Mouse (Mus musculus) stomach, postnatal 0 days (tissue): ENCODE data around the gene Slc25a33. TPM values are rescaled to one million over a fixed set of nuclear protein-coding genes. Genes with fewer than 3 reads are reported as not detected.

Source experiments
- ATAC-seq: fragments of 200-750 bp; cut with Nextera tagmentation; 2 replicates; pipeline ENCODE4 v1.8.0; 2017; ENCODE audit not compliant: low FRiP score, low TSS enrichment
- DNase-seq: peaks from one replicate; pipeline ENCODE4 v3.0.0-alpha.2; 2016; ENCODE audit warnings: low spot score
- H3K27ac ChIP-seq: fragments of 300-500 bp; sonication (generic); replicated peaks from 2 replicates; pipeline ENCODE4 v1.5.1; 2014; ENCODE audit warnings: mild to moderate bottlenecking, control low read depth
- H3K27me3 ChIP-seq: fragments of 300-500 bp; sonication (generic); 2 replicates; pipeline ENCODE4 v1.6.1; 2014; ENCODE audit warnings: low read length; ENCODE audit not compliant: control insufficient read depth, insufficient read depth
- H3K36me3 ChIP-seq: fragments of 300-500 bp; sonication (generic); 2 replicates; pipeline ENCODE4 v1.6.1; 2014; ENCODE audit warnings: low read length, mixed read lengths; ENCODE audit not compliant: control insufficient read depth, insufficient read depth
- H3K4me1 ChIP-seq: fragments of 300-500 bp; sonication (generic); replicated peaks from 2 replicates; pipeline ENCODE4 v1.6.1; 2014; ENCODE audit warnings: antibody characterized with exemption; ENCODE audit not compliant: control insufficient read depth, insufficient read depth
- H3K4me2 ChIP-seq: fragments of 300-500 bp; sonication (generic); replicated peaks from 2 replicates; pipeline ENCODE4 v1.6.1; 2014; ENCODE audit warnings: low read depth, mild to moderate bottlenecking, control low read depth, moderate library complexity
- H3K4me3 ChIP-seq: fragments of 300-500 bp; sonication (generic); 2 replicates; pipeline ENCODE4 v1.5.1; 2014; ENCODE audit warnings: low read depth, low read length, control low read depth
- H3K9ac ChIP-seq: fragments of 300-500 bp; sonication (generic); 2 replicates; pipeline ENCODE4 v1.6.1; 2014; ENCODE audit warnings: mild to moderate bottlenecking, low read length, control low read depth, mixed read lengths
- H3K9me3 ChIP-seq: fragments of 300-500 bp; sonication (generic); 2 replicates; pipeline ENCODE4 v1.6.1; 2016; ENCODE audit warnings: low read length; ENCODE audit not compliant: control insufficient read depth
- CTCF ChIP-seq: IDR thresholded peaks from 2 replicates; pipeline ENCODE4 v1.5.1; 2016; ENCODE audit warnings: antibody characterized with exemption, low read depth, mild to moderate bottlenecking, moderate library complexity
- EP300 ChIP-seq: optimal IDR thresholded peaks from 2 replicates; pipeline ENCODE3; 2016; ENCODE audit warnings: antibody characterized with exemption
- WGBS: fragments of 180-500 bp; shearing (Covaris S2); extraction: QIAGEN DNeasy Blood & Tissue Kit; methylation state at CpG from one replicate; pipeline ENCODE4 v1.1.7; 2014; 5-methylcytosine and 5-hydroxymethylcytosine counted together
- polyA plus RNA-seq: library from polyadenylated mRNA; unstranded; fragments of >200 nt; fragmentation: Nextera tagmentation; extraction: Ambion mirVana; gene quantifications from 2 replicates; pipeline ENCODE4 v1.2.1, GENCODE M21; 2015

Slc25a33 gene
- polyA plus RNA-seq, 1 experiment from 2014 or later = 21.7 TPM

GRCm38 (mm10) chr4:149806699-149807381 lies 32.8 kb upstream of the Slc25a33 start:
- H3K27ac ChIP-seq = no peak overlapping the region
- H3K27me3 ChIP-seq = no peaks in the 10 kb centered on the region
- no peak overlapping the region for H3K9ac ChIP-seq
- ATAC-seq = peak; percentile 82
- peak; percentile 96 for TF ChIP-seq CTCF
- TF ChIP-seq EP300 = no peak
- H3K4me1 ChIP-seq = no peaks in the 10 kb centered on the region
- no peak overlapping the region for H3K4me3 ChIP-seq
- peak; percentile 95 for DNase-seq
- no peaks in the 10 kb centered on the region for H3K36me3 ChIP-seq
- 48% methylated on average over 19 of the region's 19 CpGs for WGBS
- no peaks in the 10 kb centered on the region for H3K9me3 ChIP-seq
- no peak overlapping the region for H3K4me2 ChIP-seq

GRCm38 (mm10) chr4:149802269-149802668 lies 28.2 kb upstream of the Slc25a33 start:
- no peaks in the 10 kb centered on the region for H3K9me3 ChIP-seq
- no peak for DNase-seq
- no peak for ATAC-seq
- TF ChIP-seq EP300 = no peak
- TF ChIP-seq CTCF = no peak
- H3K27me3 ChIP-seq = no peaks in the 10 kb centered on the region
- no peaks in the 10 kb centered on the region for H3K36me3 ChIP-seq
- no peak overlapping the region for H3K27ac ChIP-seq
- H3K9ac ChIP-seq = no peak overlapping the region
- no peaks in the 10 kb centered on the region for H3K4me1 ChIP-seq
- no peak overlapping the region for H3K4me3 ChIP-seq
- no peak overlapping the region for H3K4me2 ChIP-seq
- 59% methylated on average over 9 of the region's 9 CpGs for WGBS

GRCm38 (mm10) chr4:149800576-149800975 lies 26.5 kb upstream of the Slc25a33 start:
- ATAC-seq = no peak
- TF ChIP-seq EP300 (no peak), CTCF (no peak)
- Histone ChIP-seq H3K27ac (0 out of 2 replicates have a peak overlapping the region, but pooled peaks have one; percentile 18), H3K4me3 (no peak overlapping the region), H3K27me3 (no peaks in the 10 kb centered on the region), H3K4me2 (no peak overlapping the region), H3K4me1 (no peaks in the 10 kb centered on the region), H3K36me3 (no peaks in the 10 kb centered on the region), H3K9me3 (no peaks in the 10 kb centered on the region), H3K9ac (no peak overlapping the region)
- no peak for DNase-seq
- WGBS = 82% methylated on average over 2 of the region's 2 CpGs

GRCm38 (mm10) chr4:149800172-149800464 lies 26.0 kb upstream of the Slc25a33 start:
- Histone ChIP-seq H3K36me3 (no peaks in the 10 kb centered on the region), H3K4me3 (no peak overlapping the region), H3K4me2 (no peak overlapping the region), H3K9me3 (no peaks in the 10 kb centered on the region), H3K9ac (no peak overlapping the region), H3K27me3 (no peaks in the 10 kb centered on the region), H3K4me1 (no peaks in the 10 kb centered on the region), H3K27ac (no peak overlapping the region)
- TF ChIP-seq CTCF (no peak), EP300 (no peak)
- ATAC-seq (no peak; the same call in 1 of the 2 replicates), DNase-seq (no peak)
- 81% methylated on average over 6 of the region's 6 CpGs for WGBS

- H3K4me1 ChIP-seq = no peaks in the 10 kb centered on the region
- DNase-seq = no peak
- no peak overlapping the region for H3K9ac ChIP-seq
- no peak overlapping the region for H3K4me3 ChIP-seq
- no peak overlapping the region for H3K27ac ChIP-seq
- H3K36me3 ChIP-seq = no peaks in the 10 kb centered on the region
- TF ChIP-seq CTCF (peak; percentile 14; the same call in 1 of the 2 replicates), EP300 (no peak)
- WGBS = 83% methylated on average over 16 of the region's 16 CpGs
- no peaks in the 10 kb centered on the region for H3K9me3 ChIP-seq
- no peak for ATAC-seq
- H3K27me3 ChIP-seq = no peaks in the 10 kb centered on the region
- no peak overlapping the region for H3K4me2 ChIP-seq
Observed at GRCm38 (mm10) chr4:149799346-149800171, 25.5 kb upstream of the Slc25a33 start.
